Mouse (Mus musculus) kidney, adult 2 months (tissue): ENCODE data around the gene Tubb3. TPM values are rescaled to one million over a fixed set of nuclear protein-coding genes. Genes with fewer than 3 reads are reported as not detected.

ENCODE experiments used
- DNase-seq: peaks from one replicate; pipeline ENCODE4 v3.0.0; 2021
- H3K27ac ChIP-seq: fragments of 200-500 bp; 2 replicates; pipeline ENCODE4 v1.5.1; 2012; ENCODE audit warnings: low read depth, low read length, control low read depth, inconsistent platforms; ENCODE audit not compliant: insufficient read depth
- H3K27me3 ChIP-seq: fragments of 200-500 bp; replicated peaks from 2 replicates; pipeline ENCODE4 v1.6.1; 2012; ENCODE audit warnings: mild to moderate bottlenecking, moderate library complexity, low read length, inconsistent platforms; ENCODE audit not compliant: control insufficient read depth, insufficient read depth
- H3K36me3 ChIP-seq: fragments of 200-500 bp; 2 replicates; pipeline ENCODE4 v1.6.1; 2012; ENCODE audit warnings: mild to moderate bottlenecking, moderate library complexity, low read length, inconsistent platforms; ENCODE audit not compliant: control insufficient read depth, insufficient read depth
- H3K4me1 ChIP-seq: fragments of 200-500 bp; 2 replicates; pipeline ENCODE4 v1.6.1; 2011; ENCODE audit warnings: low read length; ENCODE audit not compliant: control insufficient read depth, insufficient read depth
- H3K4me3 ChIP-seq: fragments of 200-500 bp; 2 replicates; pipeline ENCODE4 v1.5.1; 2011; ENCODE audit warnings: mild to moderate bottlenecking, low read depth, low read length, control low read depth; ENCODE audit not compliant: insufficient read depth
- CTCF ChIP-seq: fragments of 200-500 bp; conservative IDR thresholded peaks from 2 replicates; pipeline ENCODE4 v1.5.1; 2011; ENCODE audit warnings: low read depth, mild to moderate bottlenecking, control low read depth, low read length, moderate library complexity, mixed read lengths; ENCODE audit not compliant: insufficient read depth, insufficient read length
- POLR2A ChIP-seq: fragments of 200-500 bp; IDR thresholded peaks from one replicate; pipeline ENCODE4 v1.6.1; 2011; ENCODE audit warnings: low read depth, low read length, control low read depth
- WGBS: fragments of 180-500 bp; shearing (Covaris S2); methylation state at CpG from one replicate; pipeline ENCODE4 v1.1.7; 2018; 5-methylcytosine and 5-hydroxymethylcytosine counted together
- polyA plus RNA-seq: library from polyadenylated mRNA; depleted of rRNA; stranded (reverse); fragments of >200 nt; gene quantifications from 2 replicates; pipeline ENCODE4 v1.2.3, GENCODE M21; 2012

Gene Tubb3
- polyA plus RNA-seq, 1 experiment = 12.0 TPM

DNA sequence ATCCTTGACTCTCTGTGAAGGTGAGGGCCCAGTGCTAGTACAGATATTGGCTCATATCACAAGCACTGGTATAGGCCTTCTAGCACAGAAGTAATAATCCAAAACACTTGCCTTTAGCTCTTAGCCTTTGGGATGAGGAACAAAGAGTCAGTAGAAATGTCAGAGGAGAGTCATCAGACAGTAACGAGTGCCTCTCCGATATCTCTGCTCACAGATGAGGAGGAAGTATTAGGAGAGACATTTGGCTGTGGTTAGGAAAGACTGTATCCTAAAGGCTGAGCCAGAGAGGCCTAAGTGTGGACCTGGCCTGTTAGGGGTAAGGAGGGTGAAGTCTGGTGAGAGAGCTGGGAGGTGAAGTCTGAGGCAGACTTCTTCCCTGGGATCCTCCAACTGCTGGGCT, 30.6 kb downstream of the Tubb3 start:
- H3K27me3 ChIP-seq = no peaks in the 10 kb centered on the region
- peaks cover 17% of the 10 kb centered on the region; the same call in 1 of the 2 replicates for H3K4me1 ChIP-seq
- H3K36me3 ChIP-seq = no peaks in the 10 kb centered on the region
- H3K4me3 ChIP-seq = no peak overlapping the region
- DNase-seq = no peak
- 83% methylated on average over 2 of the region's 2 CpGs for WGBS
- H3K27ac ChIP-seq = no peak overlapping the region
- TF ChIP-seq CTCF (no peak), POLR2A (no peak)

DNA sequence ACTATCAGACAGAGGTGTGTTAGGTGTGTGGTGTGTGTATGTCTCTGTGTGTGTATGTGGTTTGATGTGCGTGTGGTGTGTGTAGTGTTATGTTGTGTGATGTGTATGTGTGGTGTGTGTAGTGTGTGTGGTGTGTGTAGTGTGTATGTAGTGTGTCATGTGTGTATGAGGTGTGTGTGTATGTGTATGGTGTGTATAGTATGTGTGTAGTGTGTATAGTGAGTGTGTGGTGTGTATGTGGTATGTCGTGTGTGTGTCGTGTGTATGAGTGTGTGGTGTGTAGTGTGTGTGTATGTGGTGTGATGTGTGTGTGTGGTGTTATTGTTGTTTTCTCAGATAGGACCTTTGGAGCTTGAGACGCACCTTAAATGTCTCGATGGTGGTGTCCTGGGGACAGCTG, 31.1 kb downstream of the Tubb3 start:
- WGBS = 75% methylated on average over 5 of the region's 5 CpGs
- no peaks in the 10 kb centered on the region for H3K27me3 ChIP-seq
- no peak overlapping the region for H3K4me3 ChIP-seq
- peak overlapping the region; percentile 6; the same call in 1 of the 2 replicates for H3K27ac ChIP-seq
- TF ChIP-seq POLR2A (no peak), CTCF (no peak)
- peaks cover 17% of the 10 kb centered on the region; the same call in 1 of the 2 replicates for H3K4me1 ChIP-seq
- DNase-seq = no peak
- no peaks in the 10 kb centered on the region for H3K36me3 ChIP-seq

DNA sequence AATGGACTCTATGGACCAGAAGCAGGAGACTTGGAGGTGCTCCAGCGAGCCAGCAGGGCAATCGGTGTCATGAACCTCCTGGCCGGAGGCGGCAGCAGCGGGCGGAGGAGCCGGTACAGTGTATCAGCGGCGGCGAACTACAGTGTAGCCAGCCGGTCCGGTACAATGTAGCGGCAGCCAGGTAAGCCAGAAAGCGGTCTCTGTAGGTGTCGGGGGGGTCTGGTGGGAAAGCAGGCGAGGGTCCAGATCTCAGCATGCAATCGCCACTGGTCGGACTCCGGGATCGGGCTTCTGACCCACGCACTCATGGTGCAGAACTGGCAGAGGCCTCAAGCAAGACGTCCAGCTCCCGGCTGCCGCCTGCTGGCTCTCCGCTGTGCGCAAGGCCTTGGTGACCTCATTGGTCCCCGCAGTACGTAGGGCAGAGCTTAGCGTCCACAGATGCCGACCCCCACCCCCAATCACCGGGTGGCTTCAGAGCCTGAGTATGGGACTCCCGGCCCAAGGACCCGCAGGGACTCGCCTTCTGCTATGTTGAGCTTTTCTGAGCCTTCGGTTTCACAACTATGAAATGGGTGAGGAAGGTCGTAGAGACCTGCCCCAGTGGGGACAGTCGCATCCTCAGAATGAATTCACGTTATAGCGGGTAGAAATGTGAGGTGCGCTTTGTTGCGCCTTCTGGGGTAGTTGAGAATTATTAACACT, 31.8 kb downstream of the Tubb3 start:
- no peaks in the 10 kb centered on the region for H3K36me3 ChIP-seq
- TF ChIP-seq POLR2A = no peak
- peak; percentile 65 for TF ChIP-seq CTCF
- H3K4me1 ChIP-seq = peaks cover 17% of the 10 kb centered on the region; the same call in 1 of the 2 replicates
- peak overlapping the region; percentile 97 for H3K27ac ChIP-seq
- no peaks in the 10 kb centered on the region for H3K27me3 ChIP-seq
- DNase-seq = peak; percentile 98
- peak overlapping the region; percentile 94 for H3K4me3 ChIP-seq
- WGBS = under 1% methylated on average over 41 of the region's 41 CpGs

DNA sequence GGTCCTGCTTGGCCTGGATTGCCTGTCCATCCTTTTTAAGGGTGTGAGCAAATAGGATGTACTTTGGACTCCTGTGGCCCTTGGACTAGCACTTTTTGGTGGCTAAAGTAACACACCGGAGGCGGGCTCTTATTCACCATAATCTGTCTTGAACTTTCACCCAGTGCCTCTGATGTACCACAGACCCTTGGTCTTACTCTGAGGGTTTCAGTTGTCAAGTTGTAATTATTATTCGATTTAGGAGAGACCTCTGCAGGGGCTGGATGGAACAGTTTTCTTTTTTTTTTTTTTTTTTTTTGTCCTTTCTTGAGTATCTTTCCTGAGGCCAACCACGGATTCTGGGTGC, 32.3 kb downstream of the Tubb3 start:
- TF ChIP-seq CTCF (no peak), POLR2A (no peak)
- Histone ChIP-seq H3K27ac (peak overlapping the region; percentile 97), H3K36me3 (no peaks in the 10 kb centered on the region)

DNA sequence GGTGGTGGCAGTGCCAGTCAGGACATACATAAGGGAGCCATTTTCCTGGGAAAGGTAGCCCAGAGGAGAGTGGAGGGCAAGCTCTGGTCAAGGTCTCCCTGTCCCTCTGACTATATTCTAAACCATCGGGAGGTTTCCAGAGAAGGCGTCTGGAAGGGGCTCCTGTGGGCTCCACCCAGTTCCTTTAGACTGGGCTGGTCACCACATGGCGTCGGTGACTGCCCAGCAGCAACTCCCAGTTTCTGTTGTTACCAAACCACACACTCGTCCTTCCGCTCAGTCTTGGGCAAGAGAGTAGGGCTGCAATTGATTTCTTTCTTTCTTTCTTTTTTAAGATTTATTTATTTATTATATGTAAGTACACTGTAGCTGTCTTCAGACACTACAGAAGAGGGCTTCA, 32.9 kb downstream of the Tubb3 start:
- no peak overlapping the region for H3K4me3 ChIP-seq
- no peak for DNase-seq
- no peak for TF ChIP-seq POLR2A
- no peak for TF ChIP-seq CTCF
- no peaks in the 10 kb centered on the region for H3K36me3 ChIP-seq
- H3K4me1 ChIP-seq = peaks cover 17% of the 10 kb centered on the region; the same call in 1 of the 2 replicates
- peak overlapping the region; percentile 85 for H3K27ac ChIP-seq
- no peaks in the 10 kb centered on the region for H3K27me3 ChIP-seq
- 66% methylated on average over 6 of the region's 6 CpGs for WGBS

More for the DNA sequence above, 32.3 kb downstream of the Tubb3 start:
- Histone ChIP-seq H3K4me1 (peaks cover 17% of the 10 kb centered on the region; the same call in 1 of the 2 replicates), H3K27me3 (no peaks in the 10 kb centered on the region), H3K4me3 (peak overlapping the region; percentile 94)
- 12% methylated on average over 4 of the region's 4 CpGs for WGBS
- peak; percentile 93 for DNase-seq

DNA sequence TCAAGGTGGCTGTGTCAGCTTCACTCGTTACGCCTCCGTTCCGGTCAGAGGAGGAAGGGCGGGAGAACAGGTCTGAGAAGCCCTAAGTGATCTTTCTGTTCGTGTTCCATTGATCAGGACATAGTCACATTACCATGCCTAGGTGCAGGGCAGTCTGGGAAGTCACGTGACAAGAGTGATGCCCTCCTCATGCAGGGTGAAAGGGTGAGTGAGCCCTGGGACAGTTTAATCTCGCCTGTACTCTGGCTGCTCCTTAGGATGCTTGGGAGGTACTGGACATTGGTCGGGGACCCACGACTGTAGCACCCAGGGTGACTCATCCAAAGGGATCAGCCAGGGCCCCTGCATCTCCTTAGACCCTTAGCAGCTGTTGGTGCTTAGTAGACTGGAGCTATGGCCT, 34.8 kb downstream of the Tubb3 start:
- WGBS = 74% methylated on average over 10 of the region's 10 CpGs
- peak; percentile 41 for DNase-seq
- H3K4me3 ChIP-seq = no peak overlapping the region
- H3K27ac ChIP-seq = no peak overlapping the region
- no peaks in the 10 kb centered on the region for H3K27me3 ChIP-seq
- no peak for TF ChIP-seq CTCF
- H3K4me1 ChIP-seq = peaks cover 17% of the 10 kb centered on the region; the same call in 1 of the 2 replicates
- no peaks in the 10 kb centered on the region for H3K36me3 ChIP-seq

DNA sequence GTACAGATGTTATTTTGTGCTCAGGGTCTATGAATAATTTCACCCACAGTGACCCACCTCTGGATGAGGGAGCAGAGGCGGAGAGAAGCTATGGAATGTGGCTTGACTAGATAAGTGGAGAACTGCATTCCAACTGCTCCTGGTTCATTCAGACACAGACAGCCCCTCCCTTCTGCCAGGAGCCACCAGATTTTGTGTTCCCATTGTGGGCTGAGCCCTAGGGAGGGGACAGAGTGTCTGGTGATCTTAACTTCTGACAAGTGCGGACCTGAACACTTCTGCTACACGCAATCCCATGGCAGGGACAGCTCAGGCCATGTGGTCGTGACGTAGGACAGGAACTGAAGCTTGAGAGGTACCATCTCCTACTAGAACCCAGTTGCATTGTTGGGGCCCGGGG, 35.6 kb downstream of the Tubb3 start:
- no peak overlapping the region for H3K27ac ChIP-seq
- TF ChIP-seq POLR2A (no peak), CTCF (no peak)
- 90% methylated on average over 6 of the region's 6 CpGs for WGBS
- H3K4me1 ChIP-seq = peaks cover 17% of the 10 kb centered on the region; the same call in 1 of the 2 replicates
- H3K4me3 ChIP-seq = no peak overlapping the region
- no peaks in the 10 kb centered on the region for H3K27me3 ChIP-seq
- DNase-seq = no peak
- no peaks in the 10 kb centered on the region for H3K36me3 ChIP-seq
